30 mouse cellular contexts compared by ENCODE assay signal in genomic region chr11:77909776-77910175, GRCm38 (mm10). TPM values are rescaled to one million over a fixed set of nuclear protein-coding genes. Genes with fewer than 3 reads are reported as not detected.
DNase-seq lines count a peak whose midpoint lies in the region; ATAC-seq and TF ChIP-seq lines count a peak whose summit lies in the region.
"Had no signal": no experiment of that assay in that cellular context is flagged by ENCODE, and none has a peak within 500 bp of the region (broad histone marks: within the 10 kb centered on the region; RNA-seq: fewer than 3 reads in every experiment).

No protein-coding gene starts in this region.

- H3K27ac ChIP-seq in hindbrain, embryonic 13.5 days: no peak overlapping the region
- H3K27ac ChIP-seq in hindbrain, embryonic 11.5 days (ENCODE audit: low read depth, low read length): no peak overlapping the region
- H3K27ac ChIP-seq in forebrain, embryonic 13.5 days: peak overlapping the region; percentile 32; the same call in 1 of the 2 replicates
- H3K27ac ChIP-seq in midbrain, embryonic 12.5 days (replicated peaks): 0 out of 2 replicates have a peak overlapping the region, but pooled peaks have one; percentile 21
- H3K27ac ChIP-seq in midbrain, postnatal 0 days (ENCODE audit: low read depth, low read length): 0 out of 2 replicates have a peak overlapping the region, but pooled peaks have one; percentile 38
- H3K27ac ChIP-seq in kidney, embryonic 15.5 days: no peak overlapping the region
- no peak overlapping the region for H3K27ac ChIP-seq in cerebellum, adult 2 months (ENCODE audit: insufficient read depth, low read length)
- H3K27ac ChIP-seq: embryonic facial prominence, embryonic 10.5 days; embryonic facial prominence, embryonic 15.5 days; heart, embryonic 13.5 days; layer of hippocampus, adult 2 months; left cerebral cortex, adult 2 months; limb, embryonic 13.5 days; lung, embryonic 15.5 days had no signal

- DNase-seq in hindbrain, embryonic 11.5 days (ENCODE audit: low spot score): no peak
- DNase-seq in midbrain, postnatal 0 days (ENCODE audit: low spot score): no peak
- no peak for DNase-seq in heart, adult 11 months
- no peak for DNase-seq in cerebellum, adult 2 months
- DNase-seq: adrenal gland, postnatal 10 days; cerebellum, adult 11-12 months; heart, postnatal 10 days; kidney, adult 8-10 months; kidney, postnatal 25 days; right cerebral cortex, adult 18-20 months; thymus, postnatal 4 days had no signal

- H3K4me2 ChIP-seq in hindbrain, embryonic 13.5 days: no peak overlapping the region
- no peak overlapping the region for H3K4me2 ChIP-seq in hindbrain, embryonic 11.5 days (replicated peaks; ENCODE audit: low read depth, low read length)
- H3K4me2 ChIP-seq in forebrain, embryonic 13.5 days: no peak overlapping the region
- H3K4me2 ChIP-seq in midbrain, embryonic 12.5 days (replicated peaks): no peak overlapping the region
- no peak overlapping the region for H3K4me2 ChIP-seq in midbrain, postnatal 0 days (ENCODE audit: low read depth, low read length, poor library complexity, severe bottlenecking)
- H3K4me2 ChIP-seq in kidney, embryonic 15.5 days: no peak overlapping the region
- H3K4me2 ChIP-seq: embryonic facial prominence, embryonic 15.5 days; heart, embryonic 13.5 days; limb, embryonic 13.5 days; liver, embryonic 11.5 days; lung, embryonic 15.5 days had no signal

- peaks cover 52% of the 10 kb centered on the region for H3K27me3 ChIP-seq in hindbrain, embryonic 13.5 days
- peaks cover 20% of the 10 kb centered on the region for H3K27me3 ChIP-seq in hindbrain, embryonic 11.5 days (ENCODE audit: control insufficient read depth, insufficient read depth, low read length)
- peaks cover 16% of the 10 kb centered on the region for H3K27me3 ChIP-seq in forebrain, embryonic 13.5 days
- peaks cover 27% of the 10 kb centered on the region for H3K27me3 ChIP-seq in midbrain, embryonic 12.5 days
- no peaks in the 10 kb centered on the region for H3K27me3 ChIP-seq in midbrain, postnatal 0 days (ENCODE audit: insufficient read depth, low read length)
- H3K27me3 ChIP-seq in kidney, embryonic 15.5 days: peaks cover 67% of the 10 kb centered on the region
- H3K27me3 ChIP-seq in cerebellum, adult 2 months (ENCODE audit: control insufficient read depth, insufficient read depth, low read length): no peaks in the 10 kb centered on the region

- peak overlapping the region; percentile 24; the same call in 1 of the 2 replicates for H3K9ac ChIP-seq in hindbrain, embryonic 13.5 days
- no peak overlapping the region for H3K9ac ChIP-seq in hindbrain, embryonic 11.5 days (ENCODE audit: low read depth, low read length)
- H3K9ac ChIP-seq in forebrain, embryonic 13.5 days: no peak overlapping the region
- no peak overlapping the region for H3K9ac ChIP-seq in midbrain, embryonic 12.5 days (replicated peaks)
- no peak overlapping the region for H3K9ac ChIP-seq in midbrain, postnatal 0 days (replicated peaks; ENCODE audit: low read length, poor library complexity, severe bottlenecking)
- no peak overlapping the region for H3K9ac ChIP-seq in kidney, embryonic 15.5 days
- H3K9ac ChIP-seq: embryonic facial prominence, embryonic 15.5 days; heart, embryonic 13.5 days; limb, embryonic 13.5 days; lung, embryonic 15.5 days had no signal

- WGBS in hindbrain, embryonic 13.5 days: 35% methylated on average over 6 of the region's 6 CpGs
- 39% methylated on average over 6 of the region's 6 CpGs for WGBS in hindbrain, embryonic 11.5 days
- WGBS in forebrain, embryonic 13.5 days: 33% methylated on average over 6 of the region's 6 CpGs
- WGBS in midbrain, embryonic 12.5 days: 37% methylated on average over 6 of the region's 6 CpGs
- 17% methylated on average over 6 of the region's 6 CpGs for WGBS in midbrain, postnatal 0 days
- WGBS in kidney, embryonic 15.5 days: 24% methylated on average over 6 of the region's 6 CpGs
- WGBS in cerebellum, adult 2 months: 89% methylated on average over 6 of the region's 6 CpGs

- no peaks in the 10 kb centered on the region for H3K9me3 ChIP-seq in hindbrain, embryonic 13.5 days
- H3K9me3 ChIP-seq in hindbrain, embryonic 11.5 days (ENCODE audit: control insufficient read depth, low read length): no peaks in the 10 kb centered on the region
- no peaks in the 10 kb centered on the region for H3K9me3 ChIP-seq in forebrain, embryonic 13.5 days (replicated peaks)
- H3K9me3 ChIP-seq in midbrain, embryonic 12.5 days: no peaks in the 10 kb centered on the region
- H3K9me3 ChIP-seq in midbrain, postnatal 0 days (ENCODE audit: low read length): no peaks in the 10 kb centered on the region
- no peaks in the 10 kb centered on the region for H3K9me3 ChIP-seq in kidney, embryonic 15.5 days (replicated peaks)
- H3K9me3 ChIP-seq: embryonic facial prominence, embryonic 10.5 days; embryonic facial prominence, embryonic 15.5 days; heart, embryonic 13.5 days; limb, embryonic 13.5 days; lung, embryonic 15.5 days had no signal

- peaks cover 55% of the 10 kb centered on the region for H3K4me1 ChIP-seq in hindbrain, embryonic 13.5 days (replicated peaks)
- H3K4me1 ChIP-seq in hindbrain, embryonic 11.5 days (replicated peaks; ENCODE audit: control insufficient read depth, insufficient read depth, low read length): peaks cover 17% of the 10 kb centered on the region
- H3K4me1 ChIP-seq in forebrain, embryonic 13.5 days: peaks cover 44% of the 10 kb centered on the region
- peaks cover 38% of the 10 kb centered on the region for H3K4me1 ChIP-seq in midbrain, embryonic 12.5 days
- peaks cover 7% of the 10 kb centered on the region; the same call in 1 of the 2 replicates for H3K4me1 ChIP-seq in midbrain, postnatal 0 days (ENCODE audit: insufficient read depth, low read length)
- H3K4me1 ChIP-seq in kidney, embryonic 15.5 days: peaks cover 10% of the 10 kb centered on the region
- peaks cover 10% of the 10 kb centered on the region for H3K4me1 ChIP-seq in cerebellum, adult 2 months (ENCODE audit: control insufficient read depth, insufficient read depth, low read length)

- TF ChIP-seq POLR2A in cerebellum, adult 2 months (IDR thresholded peaks at IDR 0.05; ENCODE audit: borderline replicate concordance, insufficient read depth, low read length): no peak

- H3K36me3 ChIP-seq in hindbrain, embryonic 13.5 days: no peaks in the 10 kb centered on the region
- H3K36me3 ChIP-seq in hindbrain, embryonic 11.5 days (ENCODE audit: control insufficient read depth, insufficient read depth, low read length): no peaks in the 10 kb centered on the region
- no peaks in the 10 kb centered on the region for H3K36me3 ChIP-seq in forebrain, embryonic 13.5 days (ENCODE audit: poor library complexity, severe bottlenecking)
- no peaks in the 10 kb centered on the region for H3K36me3 ChIP-seq in midbrain, embryonic 12.5 days
- H3K36me3 ChIP-seq in midbrain, postnatal 0 days (ENCODE audit: insufficient read depth, low read length): no peaks in the 10 kb centered on the region
- H3K36me3 ChIP-seq in kidney, embryonic 15.5 days: no peaks in the 10 kb centered on the region
- H3K36me3 ChIP-seq: embryonic facial prominence, embryonic 10.5 days; embryonic facial prominence, embryonic 15.5 days; heart, embryonic 13.5 days; limb, embryonic 13.5 days; lung, embryonic 15.5 days had no signal

- no peak for TF ChIP-seq CTCF in midbrain, postnatal 0 days (IDR thresholded peaks at IDR 0.05)
- no peak for TF ChIP-seq CTCF in cerebellum, adult 2 months (IDR thresholded peaks at IDR 0.05; ENCODE audit: borderline replicate concordance, insufficient read depth, low read depth, low read length)

- no peak for ATAC-seq in hindbrain, embryonic 13.5 days (ENCODE audit: low FRiP score)
- ATAC-seq in hindbrain, embryonic 11.5 days (ENCODE audit: low FRiP score): no peak
- no peak for ATAC-seq in forebrain, embryonic 13.5 days
- no peak for ATAC-seq in midbrain, embryonic 12.5 days (ENCODE audit: low FRiP score, low read depth)
- ATAC-seq in midbrain, postnatal 0 days (ENCODE audit: low FRiP score): no peak
- ATAC-seq in kidney, embryonic 15.5 days (replicated peaks; ENCODE audit: low FRiP score): no peak
- ATAC-seq: intestine, embryonic 16.5 days; Patski had no signal

- no peak overlapping the region for H3K4me3 ChIP-seq in hindbrain, embryonic 13.5 days
- H3K4me3 ChIP-seq in hindbrain, embryonic 11.5 days (ENCODE audit: low read depth, low read length): no peak overlapping the region
- H3K4me3 ChIP-seq in forebrain, embryonic 13.5 days: no peak overlapping the region
- no peak overlapping the region for H3K4me3 ChIP-seq in midbrain, embryonic 12.5 days
- no peak overlapping the region for H3K4me3 ChIP-seq in midbrain, postnatal 0 days (ENCODE audit: low read depth, low read length)
- H3K4me3 ChIP-seq in kidney, embryonic 15.5 days (replicated peaks): no peak overlapping the region
- no peak overlapping the region for H3K4me3 ChIP-seq in cerebellum, adult 2 months (replicated peaks; ENCODE audit: insufficient read depth, low read depth, low read length)
- H3K4me3 ChIP-seq: embryonic facial prominence, embryonic 10.5 days; embryonic facial prominence, embryonic 15.5 days; heart, embryonic 13.5 days; layer of hippocampus, adult 2 months; left cerebral cortex, adult 2 months; limb, embryonic 13.5 days; lung, embryonic 15.5 days had no signal

RNA-seq across cellular contexts. Expression of gene Pipox, which starts 15.9 kb away (rescaled TPM):
- polyA plus RNA-seq in hindbrain, embryonic 13.5 days (2015; fragmentation: Nextera tagmentation; extraction: Ambion mirVana): 4.2 and 6.6 TPM in 2 replicates
- polyA plus RNA-seq in hindbrain, embryonic 11.5 days (2014; fragmentation: Nextera tagmentation; extraction: Ambion mirVana): 7.6 and 8.6 TPM in 2 replicates
- polyA plus RNA-seq in forebrain, embryonic 13.5 days (2015; fragmentation: Nextera tagmentation; extraction: Ambion mirVana): 12.7 and 15.1 TPM in 2 replicates
- polyA plus RNA-seq in midbrain, embryonic 12.5 days (2016; fragmentation: Nextera tagmentation; extraction: Ambion mirVana): 12.0 and 14.4 TPM in 2 replicates
- 3.4 and 3.6 TPM in 2 replicates for total RNA-seq in midbrain, postnatal 0 days (2014; rRNA removed)
- 3.8 and 5.1 TPM in 2 replicates for polyA plus RNA-seq in midbrain, postnatal 0 days (2015; fragmentation: Nextera tagmentation; extraction: Ambion mirVana)
- polyA plus RNA-seq in kidney, embryonic 15.5 days (2015; fragmentation: Nextera tagmentation; extraction: Ambion mirVana): 8.7 and 10.8 TPM in 2 replicates
- polyA plus RNA-seq in cerebellum, adult 2 months (2012; rRNA removed): 6.8 and 9.0 TPM in 2 replicates
- total RNA-seq: gastrocnemius, adult 8-10 months; hematopoietic stem cell, adult 5-6 weeks; MEL; neutrophil, adult 5-6 weeks had no signal

RNA-seq across cellular contexts. Expression of gene Sez6, which starts 20.8 kb away (rescaled TPM):
- polyA plus RNA-seq in hindbrain, embryonic 13.5 days (2015; fragmentation: Nextera tagmentation; extraction: Ambion mirVana): 112 and 121 TPM in 2 replicates
- polyA plus RNA-seq in hindbrain, embryonic 11.5 days (2014; fragmentation: Nextera tagmentation; extraction: Ambion mirVana): 13.3 TPM in 2 replicates
- 141 and 165 TPM in 2 replicates for polyA plus RNA-seq in forebrain, embryonic 13.5 days (2015; fragmentation: Nextera tagmentation; extraction: Ambion mirVana)
- polyA plus RNA-seq in midbrain, embryonic 12.5 days (2016; fragmentation: Nextera tagmentation; extraction: Ambion mirVana): 39.5 and 40.3 TPM in 2 replicates
- total RNA-seq in midbrain, postnatal 0 days (2014; rRNA removed): 160 and 173 TPM in 2 replicates
- polyA plus RNA-seq in midbrain, postnatal 0 days (2015; fragmentation: Nextera tagmentation; extraction: Ambion mirVana): 121 and 125 TPM in 2 replicates
- polyA plus RNA-seq in kidney, embryonic 15.5 days (2015; fragmentation: Nextera tagmentation; extraction: Ambion mirVana): 0.44 TPM in 1 of 2 replicates, not detected in the other
- 71.0 and 76.9 TPM in 2 replicates for polyA plus RNA-seq in cerebellum, adult 2 months (2012; rRNA removed)
- total RNA-seq: hematopoietic stem cell, adult 5-6 weeks; megakaryocyte progenitor cell, adult 5-6 weeks; neutrophil, adult 5-6 weeks had no signal
- polyA plus RNA-seq: Patski had no signal

Comparison
In these comparisons a context has a peak if more than half of its experiments do, and no peak if none do; other contexts are left out.
1. H3K27ac ChIP-seq: peak in forebrain, embryonic 13.5 days (single experiment), midbrain, embryonic 12.5 days (single experiment) and midbrain, postnatal 0 days (single experiment); none in hindbrain, embryonic 13.5 days (single experiment), hindbrain, embryonic 11.5 days (single experiment), kidney, embryonic 15.5 days (single experiment) and cerebellum, adult 2 months (single experiment).